Mouse (Mus musculus) monocyte, adult 2 months (primary cell): ENCODE data around the gene Msi2.

ENCODE experiments used
- DNase-seq, 2 experiments: peaks; one replicate each; pipeline ENCODE4 v3.0.0; 2022; ENCODE audit warnings: low spot score in 2 of 2, low read depth in 1 of 2

Gene Msi2

GRCm38 (mm10) chr11:88412423-88413094, 305.8 kb downstream of the Msi2 start:
- no peak for DNase-seq

- DNase-seq: no peak
Measured at GRCm38 (mm10) chr11:88408305-88408704, 310.0 kb downstream of the Msi2 start.

DNA sequence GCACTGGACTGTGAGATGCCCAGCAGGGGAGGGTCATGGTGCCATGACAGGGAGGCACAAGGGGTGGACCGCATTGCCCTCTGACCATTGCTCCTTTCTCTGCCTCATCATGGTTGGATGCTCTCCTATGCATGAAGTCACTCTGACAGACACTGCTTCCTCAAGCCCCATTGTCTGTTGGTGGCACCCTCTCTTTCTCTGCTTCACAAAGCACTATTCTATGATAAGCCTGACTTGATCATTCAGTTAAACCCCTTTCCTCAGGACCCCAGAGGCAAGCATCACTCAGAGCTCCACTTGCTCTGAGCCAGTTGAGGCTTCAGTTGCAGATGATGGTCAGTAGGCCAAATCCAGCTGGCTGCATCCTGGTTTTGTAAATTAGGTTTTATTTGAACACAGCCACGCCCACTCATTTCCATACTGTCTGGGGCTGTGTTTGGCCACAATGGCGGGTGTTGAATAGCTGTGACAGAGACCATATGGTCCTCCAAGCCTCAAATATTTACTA, 311.9 kb downstream of the Msi2 start:
- DNase-seq: no peak

GRCm38 (mm10) chr11:88404816-88405613, 313.3 kb downstream of the Msi2 start:
- no peak for DNase-seq

- no peak for DNase-seq
Measured at GRCm38 (mm10) chr11:88404247-88404677, 314.1 kb downstream of the Msi2 start.

DNA sequence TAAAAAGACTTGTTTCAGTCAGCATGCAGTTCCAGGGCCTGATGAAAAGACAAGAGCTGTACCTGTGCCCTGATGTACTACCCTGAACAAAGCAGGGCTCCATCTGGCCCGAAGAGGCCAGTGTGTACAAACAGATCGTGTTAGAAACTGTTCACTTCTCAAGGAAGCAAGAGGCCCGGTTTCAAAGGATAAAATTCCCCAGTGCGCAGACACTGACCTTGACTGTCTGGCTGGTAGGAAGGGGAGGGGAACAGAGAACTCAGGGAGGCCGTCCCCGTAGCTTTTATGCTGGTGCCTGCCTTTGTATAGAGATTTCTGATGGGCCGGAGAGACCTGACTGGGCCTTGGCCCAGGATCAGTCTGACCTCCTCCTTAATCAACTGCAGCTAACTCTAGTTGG, 316.0 kb downstream of the Msi2 start:
- no peak for DNase-seq

- DNase-seq: no peak
Measured at GRCm38 (mm10) chr11:88401333-88401732, 317.0 kb downstream of the Msi2 start.

- DNase-seq: no peak
Measured at GRCm38 (mm10) chr11:88400926-88401325, 317.4 kb downstream of the Msi2 start.

DNA sequence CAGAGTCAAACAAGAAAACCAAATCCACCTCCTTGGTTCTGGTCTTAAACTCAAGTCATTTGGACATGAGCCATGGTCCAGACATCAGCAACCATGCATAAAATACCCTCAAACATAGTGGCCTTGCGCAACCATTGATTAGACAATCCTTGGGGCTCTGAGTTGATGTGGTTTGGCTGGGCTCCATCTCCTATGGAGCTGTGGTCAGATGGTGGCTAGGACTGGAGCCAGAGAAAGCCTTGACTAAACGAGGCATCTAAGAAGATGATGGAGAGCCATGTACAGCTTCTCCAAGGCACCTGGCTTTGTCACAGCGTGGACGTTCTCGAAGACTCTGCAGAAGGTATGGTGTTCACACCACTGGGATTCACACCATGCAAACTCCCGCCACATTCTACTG, 318.1 kb downstream of the Msi2 start:
- DNase-seq: no peak

- DNase-seq: no peak
Measured at GRCm38 (mm10) chr11:88399431-88399830, 318.9 kb downstream of the Msi2 start.

DNA sequence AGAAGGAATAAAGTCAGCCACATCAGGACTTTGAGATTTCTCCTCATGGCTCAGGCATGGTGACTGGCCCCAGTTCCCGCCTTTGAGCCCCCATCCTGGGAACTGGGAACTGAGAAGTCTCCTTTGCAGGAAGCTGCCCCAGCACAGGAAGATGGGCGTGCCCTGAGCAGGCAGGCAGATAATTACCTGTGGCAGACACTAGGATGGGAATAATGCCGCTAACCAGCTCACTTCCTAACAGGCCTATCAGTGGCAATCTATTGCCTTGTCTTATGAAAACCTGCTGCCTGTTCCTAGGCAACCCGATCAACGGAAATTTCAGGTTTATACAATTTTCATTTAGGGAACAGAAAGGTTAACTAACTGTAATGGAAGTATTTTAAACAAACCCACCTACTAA, 319.3 kb downstream of the Msi2 start:
- no peak for DNase-seq

GRCm38 (mm10) chr11:88395076-88395990, 323.0 kb downstream of the Msi2 start:
- no peak for DNase-seq

- DNase-seq: no peak
Measured at GRCm38 (mm10) chr11:88394341-88395075, 323.8 kb downstream of the Msi2 start.

- DNase-seq: no peak
Measured at GRCm38 (mm10) chr11:88392715-88393114, 325.6 kb downstream of the Msi2 start.

GRCm38 (mm10) chr11:88391181-88391814, 327.0 kb downstream of the Msi2 start:
- no peak for DNase-seq

DNA sequence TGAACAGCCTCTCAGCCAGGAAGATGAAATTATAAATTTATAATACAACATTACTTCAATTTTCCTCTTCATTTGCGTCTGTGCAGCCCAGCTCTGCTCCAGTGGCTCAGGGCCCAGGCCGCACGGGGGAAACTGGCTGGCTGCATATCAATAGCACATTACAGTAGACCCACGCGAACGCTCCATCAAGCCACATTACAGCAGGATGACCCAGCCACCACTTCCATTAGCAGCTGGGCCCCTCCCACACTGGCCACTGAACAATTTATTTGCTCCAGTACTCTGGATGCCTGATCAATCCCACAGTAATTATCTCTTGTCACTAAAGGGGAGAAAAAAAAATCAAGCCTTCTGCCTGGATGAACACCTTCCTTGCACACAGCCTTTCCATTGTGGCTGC, 328.8 kb downstream of the Msi2 start:
- DNase-seq: no peak

DNA sequence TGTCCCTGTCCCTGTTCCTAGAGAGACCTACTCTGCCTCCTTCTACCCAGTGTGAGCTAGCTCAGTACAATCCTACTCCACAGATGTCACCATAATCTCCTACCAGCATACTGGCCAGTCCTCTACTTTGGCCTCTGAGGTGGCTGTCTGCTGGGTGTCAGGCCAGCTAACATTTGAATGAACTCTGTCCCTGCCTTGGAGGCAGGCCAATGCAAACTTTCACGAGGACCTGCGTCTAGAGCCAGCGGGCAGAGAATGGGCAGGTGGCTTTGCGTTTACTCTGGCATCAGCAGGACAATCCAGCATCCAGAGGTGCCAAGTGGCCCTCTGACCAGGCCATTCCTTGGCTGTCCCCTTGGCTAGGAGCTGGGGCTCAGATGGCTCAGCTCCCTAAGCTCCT, 331.4 kb downstream of the Msi2 start:
- no peak for DNase-seq

DNA sequence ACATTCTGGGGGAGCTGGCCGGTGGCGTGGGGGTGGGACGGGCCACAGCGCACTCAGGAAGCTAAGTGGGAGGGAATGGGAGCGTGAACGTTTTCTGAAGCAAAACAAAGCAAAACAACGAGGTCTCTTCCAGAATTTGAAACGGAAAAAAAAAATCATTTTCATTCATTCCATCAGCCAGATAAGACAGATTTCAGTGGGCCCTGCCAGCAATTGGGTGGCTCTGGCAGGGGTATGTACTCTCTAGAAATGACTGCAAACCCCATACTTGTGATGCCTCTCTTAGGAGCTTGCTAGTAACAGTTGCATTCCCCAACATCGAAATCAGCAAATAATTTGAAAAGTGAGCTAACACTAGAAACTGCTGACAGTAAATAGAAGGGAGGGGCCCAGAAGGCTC, 335.9 kb downstream of the Msi2 start:
- no peak for DNase-seq

DNA sequence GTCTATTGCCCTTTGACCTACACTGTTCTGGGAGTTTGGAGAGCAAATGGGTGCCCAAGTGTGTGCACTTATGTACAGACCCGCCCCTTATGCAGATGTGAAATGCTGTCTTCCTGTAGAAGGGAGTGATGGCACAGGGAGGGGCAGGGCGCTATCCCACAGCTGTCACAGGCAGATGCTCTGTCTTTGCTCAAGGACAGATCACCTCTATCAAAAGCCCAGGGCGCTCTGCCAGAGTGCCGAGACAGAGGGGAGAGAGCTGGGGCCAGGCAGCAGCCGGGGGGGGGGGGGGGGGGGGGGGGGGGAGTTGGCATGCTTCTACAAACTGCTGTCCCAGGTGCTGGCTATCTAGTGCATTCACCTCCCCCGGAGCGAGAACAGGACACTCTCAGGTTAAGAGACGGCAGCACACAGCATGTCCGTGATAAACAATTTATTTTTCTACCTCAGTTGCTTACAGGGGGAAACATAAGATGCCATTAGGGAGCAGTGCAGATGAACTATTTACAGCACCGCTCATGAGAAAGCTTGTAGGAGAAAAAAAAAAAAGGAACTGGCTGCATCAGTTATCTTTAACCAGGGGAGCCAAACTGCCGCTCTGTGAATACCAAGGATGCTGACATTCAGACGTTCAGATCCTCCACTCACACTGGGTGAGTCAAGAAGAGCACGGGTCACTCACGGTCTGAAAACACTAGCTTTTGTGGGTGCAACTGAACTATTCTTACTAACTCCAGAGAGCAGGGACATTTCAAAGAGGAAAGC, 337.0 kb downstream of the Msi2 start:
- no peak for DNase-seq
